Comparison of ENCODE assay signal across 32 mouse cellular contexts in the genomic region with DNA sequence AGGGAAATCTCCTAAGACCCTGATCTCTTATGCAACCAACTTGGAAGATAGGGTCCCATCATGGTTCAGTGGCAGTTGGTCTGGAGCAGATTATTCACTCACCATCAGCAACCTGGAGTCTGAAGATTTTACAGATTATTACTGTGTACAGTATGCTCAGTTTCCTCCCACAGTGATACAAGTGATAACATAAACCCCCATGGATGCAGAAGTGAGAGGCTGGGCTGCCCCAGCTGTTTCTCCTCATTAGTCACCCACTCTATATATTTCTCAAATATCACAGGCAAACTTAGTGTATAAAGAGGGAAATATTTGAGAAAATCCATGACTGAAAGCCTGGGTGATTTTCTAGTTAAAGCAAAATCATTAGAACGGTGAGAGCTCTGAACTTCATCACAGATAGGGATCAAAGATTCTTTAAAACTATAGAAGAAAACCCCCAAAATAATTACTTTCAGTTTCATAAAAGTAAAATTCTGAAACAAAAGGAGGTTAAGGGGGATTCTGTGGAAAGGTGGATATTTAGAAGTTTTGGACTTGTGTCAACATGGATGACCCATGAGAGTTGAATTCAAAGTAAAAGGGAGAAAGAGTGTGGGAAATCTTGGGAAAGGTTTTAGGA. TPM values are rescaled to one million over a fixed set of nuclear protein-coding genes. Genes with fewer than 3 reads are reported as not detected.
"Had no signal": no experiment of that assay in that cellular context is flagged by ENCODE, and none has a peak within 500 bp of the region (broad histone marks: within the 10 kb centered on the region; RNA-seq: fewer than 3 reads in every experiment).

No protein-coding gene starts in this region.

RNA-seq across cellular contexts. Expression of a gene that starts 12.5 kb away (rescaled TPM):
- total RNA-seq: common myeloid progenitor, adult 5-6 weeks; forebrain, postnatal 0 days; gastrocnemius, adult 18-20 months; gastrocnemius, adult 2 months; gastrocnemius, adult 8-10 months; gastrocnemius, postnatal 10 days; gastrocnemius, postnatal 14 days; gastrocnemius, postnatal 25 days; gastrocnemius, postnatal 36 days; gastrocnemius, postnatal 4 days; granulocyte monocyte progenitor cell, adult 5-6 weeks; heart, adult 18-20 months; heart, adult 2 months; heart, adult 8-10 months had no signal
- polyA plus RNA-seq: cortical plate, adult 2 months; embryonic facial prominence, embryonic 10.5 days; embryonic facial prominence, embryonic 11.5 days; embryonic facial prominence, embryonic 12.5 days; embryonic facial prominence, embryonic 13.5 days; embryonic facial prominence, embryonic 14.5 days; embryonic facial prominence, embryonic 15.5 days; erythroblast, embryonic 14.5 days; forebrain, embryonic 10.5 days; forebrain, embryonic 11.5 days; forebrain, embryonic 12.5 days; forebrain, embryonic 13.5 days; forebrain, embryonic 14.5 days; forebrain, embryonic 15.5 days; forebrain, embryonic 16.5 days; forebrain, postnatal 0 days; frontal cortex, adult 2 months; gonadal fat pad, adult 2 months; heart, adult 2 months; heart, embryonic 10.5 days had no signal
